Mouse (Mus musculus) cerebellum, postnatal 4 days (tissue): ENCODE results near the gene Col15a1.

Source experiments
- DNase-seq, 2 experiments: peaks; one replicate each; pipeline ENCODE4 v3.0.0; 2022; ENCODE audit warnings: low spot score in 2 of 2, mixed read lengths in 1 of 2

The Col15a1 gene

GRCm38 (mm10) chr4:47351386-47352049, 143.6 kb downstream of the Col15a1 start:
- DNase-seq, result peak in 1 of 2 experiments; percentile 50

GRCm38 (mm10) chr4:47352061-47352661, 144.2 kb downstream of the Col15a1 start:
- no peak for DNase-seq

- peak; percentile 91 to 96 for DNase-seq
Observed at GRCm38 (mm10) chr4:47352803-47353388, 144.9 kb downstream of the Col15a1 start, which contains the start of gene Tgfbr1. Gene Tgfbr1 (plus strand): TSS chr4:47353222.

- DNase-seq, result peak in 1 of 2 experiments; percentile 28
Observed at GRCm38 (mm10) chr4:47353416-47354111, 145.6 kb downstream of the Col15a1 start.

- DNase-seq, result no peak
Observed at GRCm38 (mm10) chr4:47354304-47354703, 146.3 kb downstream of the Col15a1 start.

- DNase-seq, result no peak
Observed at GRCm38 (mm10) chr4:47362662-47363061, 154.7 kb downstream of the Col15a1 start.
